Mouse (Mus musculus) kidney, postnatal 0 days (tissue): Measurements from ENCODE around the gene Rps6kc1. TPM values are rescaled to one million over a fixed set of nuclear protein-coding genes. Genes with fewer than 3 reads are reported as not detected.

Experiments
- ATAC-seq: fragments of 200-750 bp; cut with Nextera tagmentation; replicated peaks from 2 replicates; pipeline ENCODE4 v1.8.0; 2017; ENCODE audit warnings: low read depth, moderate number of reproducible peaks, moderate TSS enrichment, moderate library complexity; ENCODE audit not compliant: low FRiP score
- DNase-seq: peaks from one replicate; pipeline ENCODE4 v3.0.0-alpha.2; 2016; ENCODE audit warnings: low spot score
- H3K27ac ChIP-seq: fragments of 300-500 bp; sonication (generic); 2 replicates; pipeline ENCODE4 v1.5.1; 2014; ENCODE audit warnings: mild to moderate bottlenecking
- H3K27me3 ChIP-seq: fragments of 300-500 bp; sonication (generic); 2 replicates; pipeline ENCODE4 v1.6.1; 2014; ENCODE audit warnings: low read length, mixed read lengths; ENCODE audit not compliant: insufficient read depth
- H3K36me3 ChIP-seq: fragments of 300-500 bp; sonication (generic); 2 replicates; pipeline ENCODE4 v1.6.1; 2014; ENCODE audit warnings: low read length, mixed read lengths; ENCODE audit not compliant: insufficient read depth
- H3K4me1 ChIP-seq: fragments of 300-500 bp; sonication (generic); replicated peaks from 2 replicates; pipeline ENCODE4 v1.6.1; 2014; ENCODE audit warnings: antibody characterized with exemption, low read length, mixed read lengths; ENCODE audit not compliant: insufficient read depth
- H3K4me2 ChIP-seq: fragments of 300-500 bp; sonication (generic); 2 replicates; pipeline ENCODE4 v1.6.1; 2014; ENCODE audit warnings: mild to moderate bottlenecking, low read length, moderate library complexity, mixed read lengths
- H3K4me3 ChIP-seq: fragments of 300-500 bp; sonication (generic); replicated peaks from 2 replicates; pipeline ENCODE4 v1.5.1; 2014; ENCODE audit warnings: low read depth, low read length
- H3K9ac ChIP-seq: fragments of 300-500 bp; sonication (generic); 2 replicates; pipeline ENCODE4 v1.6.1; 2014; ENCODE audit warnings: low read depth, low read length
- H3K9me3 ChIP-seq: fragments of 300-500 bp; sonication (generic); replicated peaks from 2 replicates; pipeline ENCODE4 v1.6.1; 2016; ENCODE audit warnings: low read length, inconsistent platforms, mixed read lengths
- CTCF ChIP-seq: IDR thresholded peaks from 2 replicates; pipeline ENCODE4 v1.5.1; 2016; ENCODE audit warnings: antibody characterized with exemption, low read depth, mild to moderate bottlenecking, moderate library complexity
- WGBS: fragments of 180-500 bp; shearing (Covaris S2); extraction: QIAGEN DNeasy Blood & Tissue Kit; methylation state at CpG from one replicate; pipeline ENCODE4 v1.1.7; 2014; 5-methylcytosine and 5-hydroxymethylcytosine counted together
- polyA plus RNA-seq: library from polyadenylated mRNA; unstranded; fragments of >200 nt; fragmentation: Nextera tagmentation; extraction: Ambion mirVana; gene quantifications from 2 replicates; pipeline ENCODE4 v1.2.1, GENCODE M21; 2015

The Rps6kc1 gene
- polyA plus RNA-seq, 1 experiment from 2014 or later: 10.2 TPM

DNA sequence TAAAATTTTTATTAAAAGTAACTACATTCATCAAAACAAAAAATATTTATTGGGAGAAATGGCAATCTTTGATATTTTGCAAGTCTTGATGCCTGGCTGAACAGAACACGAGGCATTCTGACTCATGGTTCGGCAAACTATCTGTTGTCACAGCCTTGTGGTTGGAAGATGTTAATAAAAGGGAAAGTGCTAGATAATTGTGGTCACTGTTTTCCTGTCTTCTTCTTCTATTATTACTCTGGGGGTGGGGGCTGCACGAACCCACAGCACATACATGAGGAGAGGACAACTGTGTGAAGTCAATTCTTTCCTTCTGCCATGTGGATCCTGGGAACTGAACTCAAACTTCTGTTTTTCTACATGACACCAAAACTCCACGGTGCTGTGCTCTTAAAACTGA, 36.5 kb downstream of the Rps6kc1 start:
- Histone ChIP-seq H3K36me3 (0 out of 2 replicates have a peak, but pooled peaks cover 6% of the 10 kb centered on the region), H3K4me2 (no peak overlapping the region), H3K4me1 (no peaks in the 10 kb centered on the region), H3K27ac (no peak overlapping the region), H3K4me3 (no peak overlapping the region), H3K9ac (no peak overlapping the region), H3K9me3 (no peaks in the 10 kb centered on the region), H3K27me3 (no peaks in the 10 kb centered on the region)
- WGBS: 81% methylated on average over 4 of the region's 4 CpGs
- ATAC-seq (no peak), DNase-seq (no peak)
- no peak for TF ChIP-seq CTCF

DNA sequence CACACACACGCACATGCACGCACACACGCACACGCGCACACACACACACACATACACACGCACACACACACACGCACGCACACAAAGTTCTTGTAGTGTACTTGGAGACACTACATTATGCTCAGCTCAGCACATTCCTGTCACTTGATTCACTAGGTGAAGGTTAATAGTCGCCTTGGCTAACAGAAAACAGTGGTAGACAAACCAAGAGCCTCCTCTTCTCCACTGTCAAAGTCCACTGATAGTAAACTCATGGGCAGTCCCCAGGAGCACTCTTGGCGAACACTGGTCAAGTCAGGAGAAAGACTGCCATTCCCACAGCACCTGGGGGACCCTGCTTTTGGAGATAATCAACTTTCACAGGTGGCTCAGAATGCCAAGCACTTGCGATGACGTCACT, 40.5 kb downstream of the Rps6kc1 start:
- ATAC-seq: peak; percentile 81
- DNase-seq: peak; percentile 10
- Histone ChIP-seq H3K27me3 (no peaks in the 10 kb centered on the region), H3K9me3 (no peaks in the 10 kb centered on the region), H3K27ac (no peak overlapping the region), H3K9ac (no peak overlapping the region), H3K36me3 (peaks cover 11% of the 10 kb centered on the region), H3K4me3 (no peak overlapping the region), H3K4me2 (no peak overlapping the region), H3K4me1 (no peaks in the 10 kb centered on the region)
- WGBS: 92% methylated on average over 12 of the region's 12 CpGs
- TF ChIP-seq CTCF: no peak

DNA sequence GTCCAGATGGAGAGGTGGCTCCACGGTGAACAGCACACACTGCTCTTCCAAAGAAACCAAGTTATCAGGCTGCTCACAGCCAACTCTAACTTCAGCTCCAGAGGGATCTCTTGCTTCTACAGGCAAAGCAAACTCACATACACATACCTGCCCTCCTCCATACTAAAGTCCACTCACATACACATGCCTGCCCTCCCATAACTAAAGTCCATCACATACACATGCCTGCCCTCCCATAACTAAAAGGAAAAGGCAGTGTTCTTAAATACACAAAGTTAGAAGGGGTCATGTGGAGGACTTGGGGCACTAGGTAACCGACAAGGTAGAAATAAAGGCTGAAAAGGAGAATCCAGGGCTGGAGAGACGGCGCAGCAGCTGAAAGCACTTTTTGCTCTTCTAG, 41.6 kb downstream of the Rps6kc1 start:
- Histone ChIP-seq H3K4me3 (no peak overlapping the region), H3K4me2 (no peak overlapping the region), H3K27ac (peak overlapping the region; percentile 34), H3K27me3 (no peaks in the 10 kb centered on the region), H3K9me3 (no peaks in the 10 kb centered on the region), H3K36me3 (peaks cover 11% of the 10 kb centered on the region), H3K4me1 (no peaks in the 10 kb centered on the region), H3K9ac (no peak overlapping the region)
- DNase-seq (no peak), ATAC-seq (peak; percentile 52; the same call in 1 of the 2 replicates)
- no peak for TF ChIP-seq CTCF
- 87% methylated on average over 4 of the region's 4 CpGs for whole genome bisulfite sequencing

DNA sequence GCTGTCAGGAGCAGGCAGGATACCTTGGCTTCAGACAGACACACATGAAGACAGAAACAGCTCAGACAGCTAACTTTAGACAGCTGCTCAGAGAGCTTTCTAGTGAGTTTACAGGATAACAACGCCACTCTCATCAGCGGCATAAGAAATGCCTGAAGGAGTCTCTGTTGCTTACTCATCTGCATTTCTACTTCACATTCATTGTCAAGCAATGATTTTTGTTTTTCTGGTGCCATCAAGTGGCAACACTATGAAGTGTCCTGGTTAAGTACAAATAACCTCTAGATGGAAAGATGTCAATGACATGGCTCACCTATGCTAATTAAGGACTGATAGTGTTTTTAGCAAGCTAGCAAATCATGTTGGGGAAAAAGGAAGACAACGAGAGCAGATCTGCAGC, 42.8 kb downstream of the Rps6kc1 start:
- ATAC-seq (no peak), DNase-seq (peak; percentile 16)
- Histone ChIP-seq H3K4me2 (no peak overlapping the region), H3K9ac (no peak overlapping the region), H3K27ac (no peak overlapping the region), H3K4me1 (no peaks in the 10 kb centered on the region), H3K27me3 (no peaks in the 10 kb centered on the region), H3K4me3 (no peak overlapping the region), H3K36me3 (peaks cover 11% of the 10 kb centered on the region), H3K9me3 (no peaks in the 10 kb centered on the region)
- peak; percentile 58 for TF ChIP-seq CTCF
- 80% methylated on average over 3 of the region's 3 CpGs for WGBS

DNA sequence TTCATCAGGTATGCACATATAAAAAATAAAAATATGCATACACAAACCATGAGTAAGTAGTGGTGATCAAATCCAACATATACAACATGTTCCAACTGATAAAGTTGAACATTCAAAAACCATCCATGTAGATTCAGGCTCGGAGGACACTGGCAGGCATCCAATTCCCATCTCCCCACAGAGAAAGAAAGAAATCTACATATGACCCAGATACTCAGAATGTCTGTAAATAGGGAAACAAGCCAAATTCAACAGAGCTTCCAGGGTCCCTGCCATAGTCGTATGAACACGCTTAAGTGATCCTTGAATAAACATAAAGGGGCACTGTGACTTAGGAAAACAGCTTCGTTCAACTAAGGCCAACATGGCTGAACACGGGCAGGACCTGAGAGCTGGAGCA, 49.9 kb downstream of the Rps6kc1 start:
- Histone ChIP-seq H3K27ac (no peak overlapping the region), H3K9me3 (no peaks in the 10 kb centered on the region), H3K9ac (no peak overlapping the region), H3K27me3 (no peaks in the 10 kb centered on the region), H3K4me2 (no peak overlapping the region), H3K36me3 (no peaks in the 10 kb centered on the region), H3K4me1 (no peaks in the 10 kb centered on the region), H3K4me3 (no peak overlapping the region)
- TF ChIP-seq CTCF: no peak
- DNase-seq (peak; percentile 56), ATAC-seq (no peak)
- WGBS: 63% methylated on average over 5 of the region's 5 CpGs

DNA sequence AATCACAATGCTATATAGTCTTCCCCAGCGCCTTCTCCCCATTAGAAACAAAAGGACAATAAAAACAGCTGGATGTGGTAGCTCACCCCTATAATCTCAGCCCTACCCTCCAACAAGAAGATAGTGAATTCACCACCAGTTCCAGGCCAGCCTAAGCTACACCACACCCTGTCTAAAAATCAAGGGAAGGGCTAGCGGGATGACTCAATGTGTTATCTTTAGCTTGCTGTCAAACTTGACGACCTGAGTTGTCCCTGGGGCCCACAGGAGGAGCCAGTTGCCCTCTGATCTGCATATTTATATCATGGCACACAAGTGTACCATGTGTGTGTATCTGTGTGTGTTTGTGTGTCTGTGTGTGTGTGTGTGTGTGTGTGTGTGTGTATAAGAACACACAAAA, 57.1 kb downstream of the Rps6kc1 start:
- Histone ChIP-seq H3K27me3 (no peaks in the 10 kb centered on the region), H3K4me1 (no peaks in the 10 kb centered on the region), H3K27ac (no peak overlapping the region), H3K36me3 (no peaks in the 10 kb centered on the region), H3K9me3 (no peaks in the 10 kb centered on the region), H3K4me2 (no peak overlapping the region), H3K9ac (no peak overlapping the region), H3K4me3 (no peak overlapping the region)
- ATAC-seq (no peak), DNase-seq (no peak)
- 58% methylated on average over 3 of the region's 3 CpGs for WGBS
- no peak for TF ChIP-seq CTCF

DNA sequence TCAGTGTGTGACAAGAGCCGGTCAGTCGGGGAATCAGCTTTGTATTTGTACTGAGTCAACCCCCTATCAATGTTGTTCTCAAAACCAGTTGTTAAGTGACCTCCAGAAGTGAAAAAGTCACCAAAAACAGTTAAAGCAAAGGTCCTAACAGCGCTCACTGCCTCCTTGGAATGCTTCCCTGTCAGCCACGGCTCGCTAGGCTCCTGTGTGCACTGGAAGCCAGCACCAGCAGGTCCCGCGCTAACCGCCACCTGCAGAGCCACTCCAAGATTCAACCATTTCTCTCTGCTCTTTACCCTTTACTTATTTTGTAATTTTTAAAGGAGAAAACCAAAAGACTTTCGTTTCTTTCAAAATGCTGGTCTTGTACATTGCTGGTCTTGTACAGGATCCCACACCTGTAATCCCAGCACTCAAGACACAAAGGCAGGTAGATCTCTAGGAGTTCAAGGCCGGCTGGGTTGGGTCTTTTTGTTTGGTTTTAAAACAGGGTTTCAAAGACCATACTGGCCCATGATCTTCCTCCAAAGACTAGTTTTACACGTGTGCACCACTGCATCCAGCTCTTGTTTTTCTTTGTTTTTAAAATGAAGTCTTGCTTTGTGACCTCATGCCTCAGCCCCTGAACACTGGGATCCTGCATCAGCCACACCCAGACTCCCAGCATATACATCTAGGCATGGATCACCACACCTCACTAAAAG, 62.3 kb downstream of the Rps6kc1 start:
- TF ChIP-seq CTCF: no peak
- H3K4me2 ChIP-seq: no peak overlapping the region
- no peak for ATAC-seq
- no peaks in the 10 kb centered on the region for H3K4me1 ChIP-seq
- no peak overlapping the region for H3K4me3 ChIP-seq
- no peaks in the 10 kb centered on the region for H3K27me3 ChIP-seq
- H3K36me3 ChIP-seq: no peaks in the 10 kb centered on the region
- peak; percentile 32 for DNase-seq
- H3K27ac ChIP-seq: no peak overlapping the region
- 62% methylated on average over 11 of the region's 11 CpGs for WGBS
- H3K9ac ChIP-seq: no peak overlapping the region
- H3K9me3 ChIP-seq: no peaks in the 10 kb centered on the region
